Mouse (Mus musculus): Measurements from ENCODE around the gene Ang.

DNA sequence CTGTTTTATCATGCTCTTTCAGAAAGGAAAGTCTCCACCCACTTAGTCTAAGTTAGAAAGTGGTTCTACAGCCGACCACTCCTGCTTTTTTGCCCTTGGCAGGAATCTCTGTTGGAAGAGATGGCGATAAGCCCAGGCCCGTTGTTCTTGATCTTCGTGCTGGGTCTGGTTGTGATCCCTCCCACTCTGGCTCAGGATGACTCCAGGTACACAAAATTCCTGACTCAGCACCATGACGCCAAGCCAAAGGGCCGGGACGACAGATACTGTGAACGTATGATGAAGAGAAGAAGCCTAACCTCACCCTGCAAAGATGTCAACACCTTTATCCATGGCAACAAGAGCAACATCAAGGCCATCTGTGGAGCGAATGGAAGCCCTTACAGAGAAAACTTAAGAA, 10.3 kb downstream of the Ang start:
- TF ChIP-seq EP300 (IDR thresholded peaks at IDR 0.05; ENCODE audit: low read depth) (no peak), CTCF (IDR thresholded peaks at IDR 0.05; ENCODE audit: low read depth) (no peak)

All from liver, postnatal 0 days (tissue).